Mouse (Mus musculus) MEL (cell line): ENCODE results near the gene Dpp4.

Experiments used
- CHD1 ChIP-seq: IDR thresholded peaks from 2 replicates; pipeline ENCODE4 v1.6.1; 2012; ENCODE audit warnings: low read depth, mild to moderate bottlenecking, inconsistent platforms, low read length, improper control_type of control experiment
- CTCF ChIP-seq, 3 experiments: IDR thresholded peaks in 2 of 3; conservative IDR thresholded peaks in 1 of 3; 2 replicates each; pipeline ENCODE4 v1.5.1; 2011 to 2012; ENCODE audit warnings: low read length in 3 of 3, low read depth in 2 of 3, mild to moderate bottlenecking in 2 of 3, improper control_type of control experiment in 1 of 3, inconsistent platforms in 1 of 3, mixed read lengths in 1 of 3, moderate library complexity in 1 of 3; ENCODE audit not compliant: control insufficient read depth in 1 of 3, insufficient read depth in 1 of 3, poor library complexity in 1 of 3, severe bottlenecking in 1 of 3
- EP300 ChIP-seq, 2 experiments: IDR thresholded peaks; 2 replicates each; pipeline ENCODE4 v1.6.1; 2011; ENCODE audit warnings: improper control_type of control experiment in 2 of 2, low read length in 2 of 2, low read depth in 1 of 2, mild to moderate bottlenecking in 1 of 2
- ETS1 ChIP-seq: IDR thresholded peaks from 2 replicates; pipeline ENCODE4 v1.6.1; 2012; ENCODE audit warnings: low read depth, mild to moderate bottlenecking, inconsistent platforms, low read length, improper control_type of control experiment, moderate library complexity
- GABPA ChIP-seq: IDR thresholded peaks from 2 replicates; pipeline ENCODE4 v1.6.1; 2012; ENCODE audit warnings: low read depth, mild to moderate bottlenecking, inconsistent platforms, low read length, improper control_type of control experiment, moderate library complexity
- GATA1 ChIP-seq: IDR thresholded peaks from 2 replicates; pipeline ENCODE4 v1.6.1; 2011; ENCODE audit warnings: low read depth, low read length, improper control_type of control experiment
- HCFC1 ChIP-seq: IDR thresholded peaks from 2 replicates; pipeline ENCODE4 v1.6.1; 2012; ENCODE audit warnings: low read depth, mild to moderate bottlenecking, inconsistent platforms, low read length, improper control_type of control experiment, moderate library complexity
- MXI1 ChIP-seq: IDR thresholded peaks from 2 replicates; pipeline ENCODE4 v1.6.1; 2011; ENCODE audit warnings: mild to moderate bottlenecking, low read depth, low read length, improper control_type of control experiment
- MYC ChIP-seq: IDR thresholded peaks from 2 replicates; pipeline ENCODE4 v1.6.1; 2011; ENCODE audit warnings: low read depth, mild to moderate bottlenecking, low read length, improper control_type of control experiment, moderate library complexity
- NRF1 ChIP-seq: IDR thresholded peaks from 2 replicates; pipeline ENCODE4 v1.6.1; 2014; ENCODE audit warnings: low read depth, mild to moderate bottlenecking, inconsistent platforms, low read length, improper control_type of control experiment, moderate library complexity; ENCODE audit not compliant: poor library complexity, insufficient read depth, severe bottlenecking
- POLR2A ChIP-seq, 2 experiments: IDR thresholded peaks; 2 replicates each; pipeline ENCODE4 v1.6.1; 2011 to 2012; ENCODE audit warnings: low read length in 2 of 2, mild to moderate bottlenecking in 2 of 2, control low read depth in 1 of 2, improper control_type of control experiment in 1 of 2, low read depth in 1 of 2, moderate library complexity in 1 of 2; ENCODE audit not compliant: control insufficient read depth in 1 of 2, insufficient read depth in 1 of 2, poor library complexity in 1 of 2
- SMC3 ChIP-seq: IDR thresholded peaks from 2 replicates; pipeline ENCODE4 v1.6.1; 2011; ENCODE audit warnings: low read depth, low read length, improper control_type of control experiment
- USF2 ChIP-seq, 2 experiments: IDR thresholded peaks; 2 replicates each; pipeline ENCODE4 v1.6.1; 2011 to 2012; ENCODE audit warnings: improper control_type of control experiment in 2 of 2, low read length in 2 of 2, borderline replicate concordance in 1 of 2, inconsistent platforms in 1 of 2, low read depth in 1 of 2, mild to moderate bottlenecking in 1 of 2; ENCODE audit not compliant: insufficient read depth in 1 of 2

DNA sequence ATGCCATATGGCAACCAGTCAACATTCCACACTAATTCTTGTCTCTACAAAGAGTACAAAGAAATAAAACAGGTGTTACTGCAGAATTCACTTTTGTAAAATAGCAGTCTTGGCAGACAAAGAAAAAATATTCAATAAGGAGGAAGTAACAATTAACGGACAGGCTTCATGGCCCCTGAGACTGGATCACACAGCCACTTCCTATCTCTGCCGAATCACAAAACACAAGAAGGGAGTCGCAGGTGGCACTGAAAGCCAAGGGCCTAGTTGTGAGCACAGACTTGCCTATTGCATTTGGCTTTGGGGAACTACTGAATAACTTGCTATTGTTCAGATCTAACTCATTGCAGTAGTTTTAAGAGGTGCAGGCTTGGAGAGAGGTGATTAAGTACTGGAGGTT, 19.9 kb downstream of the Dpp4 start:
- TF ChIP-seq CTCF (IDR thresholded peaks at IDR 0.05 in 2 of 3, conservative IDR thresholded peaks at IDR 0.05 in 1 of 3; ENCODE audit: control insufficient read depth in 1 of 3, insufficient read depth in 1 of 3, low read depth in 2 of 3, low read length in 3 of 3, poor library complexity in 1 of 3, severe bottlenecking in 1 of 3): no peak
- TF ChIP-seq MYC: peak; percentile 82; the same call in 1 of the 2 replicates
- peak; percentile 89 for TF ChIP-seq ETS1
- no peak for TF ChIP-seq GABPA
- no peak for TF ChIP-seq USF2 (IDR thresholded peaks at IDR 0.05; ENCODE audit: borderline replicate concordance in 1 of 2, insufficient read depth in 1 of 2, low read depth in 1 of 2, low read length in 2 of 2)
- TF ChIP-seq GATA1: peak; percentile 30; the same call in 1 of the 2 replicates
- no peak for TF ChIP-seq MXI1
- TF ChIP-seq CHD1: peak; percentile 81
- TF ChIP-seq HCFC1: no peak; the same call in 1 of the 2 replicates
- TF ChIP-seq NRF1: no peak
- peak in 1 of 2 experiments; percentile 64; a peak in 2 of 4 replicates for TF ChIP-seq POLR2A (IDR thresholded peaks at IDR 0.05; ENCODE audit: control insufficient read depth in 1 of 2, insufficient read depth in 1 of 2, low read depth in 1 of 2, low read length in 2 of 2, poor library complexity in 1 of 2)
- peak; percentile 83 to 92; a peak in 3 of 4 replicates for TF ChIP-seq EP300 (IDR thresholded peaks at IDR 0.05; ENCODE audit: low read depth in 1 of 2, low read length in 2 of 2)
- peak; percentile 26 for TF ChIP-seq SMC3
